Mouse (Mus musculus) left cerebral cortex, postnatal 25 days (tissue): ENCODE measurements around the gene Ccdc51. TPM values are rescaled to one million over a fixed set of nuclear protein-coding genes. Genes with fewer than 3 reads are reported as not detected.

Source experiments
- DNase-seq, 2 experiments: peaks; one replicate each; pipeline ENCODE4 v3.0.0; 2022; ENCODE audit warnings: low spot score in 2 of 2, mixed read lengths in 1 of 2
- intact Hi-C: fragments of 180-260 bp; cut with DNase I; formaldehyde crosslinking; loops from one replicate; pipeline ENCODE4 v1.15.1; 2025
- total RNA-seq, 2 experiments: library from RNA; stranded (reverse); gene quantifications; 2 replicates each; pipeline ENCODE4 v1.2.3; 2021

The Ccdc51 gene
- 1 to 10 TPM; 7.2 to 8.0 TPM for total RNA-seq

DNA sequence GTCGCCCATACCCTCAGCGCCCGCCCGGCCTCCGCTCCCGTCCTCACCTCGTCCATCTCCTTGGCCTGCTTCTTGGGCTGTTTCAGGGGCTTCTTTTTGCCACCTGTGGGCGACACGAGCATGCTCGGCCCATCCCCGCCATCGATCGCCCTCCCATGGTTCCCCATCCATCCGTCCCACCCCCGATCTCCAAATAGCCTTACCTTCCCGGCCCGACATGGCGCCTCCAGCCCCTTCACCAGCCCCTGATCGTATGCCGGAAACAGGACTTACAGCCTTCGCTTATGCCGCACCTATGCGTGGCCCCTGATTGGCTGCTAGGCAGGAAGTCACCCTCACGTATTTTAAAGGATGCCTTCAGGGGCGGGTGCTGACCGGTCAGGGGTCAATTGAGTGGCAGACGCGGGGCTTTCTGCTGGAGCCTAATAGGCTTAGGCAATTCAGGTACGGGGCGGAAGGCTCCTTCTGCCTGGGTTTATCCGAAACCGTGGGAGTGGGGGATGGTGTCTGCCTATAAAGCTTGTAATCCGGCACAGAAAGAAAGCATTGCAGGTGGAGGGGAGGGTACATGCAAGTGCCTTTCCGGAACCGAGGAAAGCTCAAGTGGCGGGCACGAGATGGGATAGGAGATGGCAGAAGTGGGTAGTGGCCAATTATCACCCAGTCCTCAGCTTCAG, at the start of gene Ccdc51, which contains the start of gene Tma7:
Ccdc51 (plus strand) TSS at position 370 of the 677 bp plus-strand sequence.
Tma7 (minus strand) TSS at position 464 of the 677 bp plus-strand sequence.
- intact Hi-C loops, result no loop called here
- DNase-seq, result peak; percentile 90 to 96

- intact Hi-C loops, result no loop called here
- peak in 1 of 2 experiments; percentile 17 for DNase-seq
Measured at GRCm38 (mm10) chr9:109038086-109038895, 44.0 kb upstream of the Ccdc51 start, which contains the start of gene Shisa5. Shisa5 (plus strand) TSS chr9:109038565.

DNA sequence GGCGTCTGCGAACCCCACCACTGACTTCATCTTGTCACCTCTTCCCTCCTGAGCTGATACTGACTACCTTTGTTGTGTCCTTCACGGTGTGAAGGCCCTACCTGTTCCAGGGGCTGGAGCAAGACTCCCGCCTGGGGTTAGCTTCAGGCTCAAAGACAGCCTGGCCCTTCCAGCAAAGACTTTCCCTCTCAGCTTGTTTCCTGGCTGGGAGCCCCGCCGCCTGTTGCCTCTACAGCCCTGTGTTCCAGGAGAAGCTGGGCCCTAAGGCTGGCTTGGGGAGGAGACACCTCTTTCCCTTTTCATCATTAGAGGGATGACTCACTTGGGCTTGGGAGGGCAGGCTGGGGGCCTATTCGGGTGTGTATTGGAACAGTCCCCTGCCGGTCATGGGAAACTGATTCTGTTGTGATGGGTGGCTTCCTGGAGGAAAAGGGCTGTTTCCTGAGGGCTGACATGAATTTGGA, 43.4 kb upstream of the Ccdc51 start:
- intact Hi-C loops, result no loop called here
- DNase-seq, result no peak

- intact Hi-C loops, result no loop called here
- no peak for DNase-seq
Measured at GRCm38 (mm10) chr9:109039681-109040080, 42.6 kb upstream of the Ccdc51 start.

DNA sequence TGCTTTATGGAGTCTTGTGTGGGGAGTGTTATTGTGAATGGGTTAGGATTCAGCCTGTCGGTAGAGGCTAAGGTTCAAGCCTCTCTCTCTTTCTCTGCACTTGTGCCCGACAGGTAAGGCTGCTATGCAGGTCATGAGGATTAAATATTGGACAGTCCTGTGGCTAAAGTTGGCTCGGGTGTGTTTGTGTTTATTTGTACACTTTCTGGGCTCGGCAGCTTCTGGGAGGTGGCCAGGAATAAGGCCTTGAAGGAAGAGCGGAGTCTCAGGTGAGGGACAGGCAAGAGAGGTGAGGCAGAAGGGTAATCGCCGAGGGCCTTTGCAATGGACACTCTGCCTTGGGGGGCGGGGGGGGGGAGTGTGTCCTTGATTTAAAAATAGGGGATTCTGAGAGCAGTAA, 42.1 kb upstream of the Ccdc51 start:
- intact Hi-C loops, result no loop called here
- DNase-seq, result no peak

DNA sequence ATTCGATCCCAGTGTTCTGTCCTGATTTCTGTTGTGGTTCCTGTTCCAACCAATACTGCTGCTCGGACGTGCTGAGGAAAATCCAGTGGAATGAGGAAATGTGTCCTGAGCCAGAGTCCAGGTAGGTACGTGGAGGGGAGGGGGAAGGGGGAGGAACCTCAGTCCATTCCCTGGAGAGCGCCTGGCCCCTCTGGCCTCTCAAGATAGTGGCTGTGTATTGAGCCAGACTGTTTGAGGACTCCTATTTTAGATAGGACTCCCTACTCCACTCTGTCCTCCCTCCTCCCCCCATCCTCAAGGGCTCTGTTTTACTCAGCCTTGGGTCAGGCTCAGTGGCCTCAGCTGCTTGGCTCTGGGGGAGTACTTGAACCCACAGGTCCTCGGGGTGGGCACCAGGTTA, 41.4 kb upstream of the Ccdc51 start:
- no peak for DNase-seq
- intact Hi-C loops, result no loop called here

DNA sequence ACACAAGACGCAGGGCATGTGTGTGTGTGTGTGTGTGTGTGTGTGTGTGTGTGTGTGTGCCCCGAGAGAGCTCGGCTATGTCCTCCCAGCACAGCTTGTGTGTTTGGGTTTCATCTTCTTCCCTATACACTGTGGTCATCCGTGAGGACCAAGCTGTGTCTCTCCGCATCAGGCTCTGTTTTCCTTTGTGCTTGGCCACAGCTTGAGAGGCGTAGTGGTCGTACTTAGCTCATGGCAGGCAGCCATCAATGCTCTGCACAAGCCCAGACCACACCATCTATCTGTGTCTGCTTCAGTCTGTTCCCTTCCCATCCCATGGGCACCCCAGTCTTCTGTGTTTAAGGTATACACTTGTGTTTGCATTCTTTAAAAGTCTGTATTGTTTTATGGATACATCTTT, 40.9 kb upstream of the Ccdc51 start:
- intact Hi-C loops, result no loop called here
- no peak for DNase-seq

- intact Hi-C loops, result no loop called here
- no peak for DNase-seq
Measured at GRCm38 (mm10) chr9:109046306-109046705, 36.0 kb upstream of the Ccdc51 start.

- DNase-seq, result no peak
Measured at GRCm38 (mm10) chr9:109049316-109049715, 33.0 kb upstream of the Ccdc51 start.

GRCm38 (mm10) chr9:109049996-109050673, 32.2 kb upstream of the Ccdc51 start:
- DNase-seq, result no peak
- intact Hi-C loops, result no loop called here

More at GRCm38 (mm10) chr9:109049316-109049715, 33.0 kb upstream of the Ccdc51 start:
- intact Hi-C loops, result no loop called here

GRCm38 (mm10) chr9:109050674-109050997, 31.7 kb upstream of the Ccdc51 start:
- DNase-seq, result no peak
- intact Hi-C loops, result no loop called here

DNA sequence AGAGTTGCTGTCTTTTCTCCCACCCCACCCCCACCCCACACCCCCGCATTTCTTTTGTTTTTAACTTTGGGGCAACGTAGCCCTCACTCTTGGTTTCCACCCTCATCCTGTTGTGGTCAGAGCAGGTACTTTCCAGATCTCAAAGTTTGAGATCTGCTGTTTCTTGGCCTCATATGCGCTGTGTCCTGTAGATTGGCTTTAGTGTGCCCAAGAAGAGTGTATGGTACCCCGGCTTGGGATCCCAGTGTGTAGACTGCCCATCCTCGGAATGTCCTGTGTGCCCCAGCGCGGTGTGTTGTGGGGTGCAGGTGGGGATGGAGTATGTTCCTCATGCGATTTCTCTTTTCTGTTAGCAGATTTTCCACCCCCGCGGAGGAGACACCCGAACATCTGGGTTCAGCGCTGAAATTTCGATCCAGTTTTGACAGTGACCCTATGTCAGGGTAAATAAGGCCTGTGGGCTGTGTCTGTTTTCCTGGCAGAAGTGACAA, 31.2 kb upstream of the Ccdc51 start:
- no peak for DNase-seq
- intact Hi-C loops, result no loop called here

DNA sequence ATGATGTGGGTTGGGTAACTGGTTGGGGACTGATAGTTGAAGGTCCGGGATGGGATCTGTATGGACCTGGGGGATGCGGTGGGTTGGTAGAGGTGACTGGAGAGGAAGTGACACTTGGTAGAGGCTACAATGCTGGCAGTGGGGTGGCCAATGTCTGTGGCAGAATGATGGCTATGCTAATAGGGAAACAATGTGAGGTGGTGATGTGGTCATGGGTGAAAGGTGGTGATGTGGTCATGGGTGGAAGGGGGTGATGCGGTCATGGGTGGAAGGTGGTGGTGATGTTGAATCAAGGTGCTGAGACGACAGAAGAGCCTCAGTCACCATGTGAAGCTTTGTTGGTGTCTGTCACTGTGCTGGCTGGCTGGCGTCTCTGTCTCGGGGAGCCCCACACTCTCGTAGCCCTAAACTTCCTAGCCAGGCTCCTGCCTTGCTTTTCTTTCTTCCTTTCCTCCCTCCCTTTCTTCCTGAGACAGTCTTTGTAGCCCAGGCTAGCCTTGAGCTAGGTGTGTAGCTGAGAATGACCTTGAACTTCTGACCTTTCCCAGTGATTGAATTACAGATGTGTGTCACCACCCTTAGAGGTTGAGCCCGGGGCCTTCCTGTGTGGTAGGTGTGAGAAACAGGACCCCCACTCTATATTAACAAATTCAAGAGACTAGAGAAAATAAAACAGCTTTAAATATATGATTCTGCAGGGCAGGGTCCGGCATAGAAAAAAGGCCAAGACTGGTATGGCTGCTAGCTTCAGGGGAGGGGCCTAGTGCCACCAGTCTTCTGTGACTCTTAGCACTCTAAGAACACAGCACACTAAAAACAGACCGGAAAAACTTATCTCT, 30.4 kb upstream of the Ccdc51 start:
- intact Hi-C loops, result no loop called here
- DNase-seq, result no peak

GRCm38 (mm10) chr9:109052490-109053260, 29.6 kb upstream of the Ccdc51 start:
- no peak for DNase-seq
- intact Hi-C loops, result no loop called here

DNA sequence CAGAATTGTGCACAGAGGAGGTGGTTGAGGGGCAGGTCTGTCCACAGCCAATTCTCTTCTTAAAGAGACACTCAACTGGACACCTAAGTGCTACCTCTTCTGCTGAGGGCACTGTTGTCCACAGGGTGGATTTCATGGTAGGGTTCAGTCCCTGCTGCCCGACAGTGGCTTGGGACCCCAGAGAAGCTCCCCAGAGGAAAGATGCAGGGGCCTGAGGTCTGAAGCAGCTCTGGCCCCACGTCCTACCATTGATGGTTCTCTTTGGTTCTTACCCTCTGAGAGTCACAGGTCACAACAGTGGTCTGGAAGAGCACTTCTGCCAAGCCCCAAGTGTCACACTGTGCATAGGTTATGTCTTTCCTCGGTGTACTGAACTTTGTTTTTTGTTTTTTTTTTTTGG, 28.9 kb upstream of the Ccdc51 start:
- DNase-seq, result no peak
- intact Hi-C loops, result no loop called here

DNA sequence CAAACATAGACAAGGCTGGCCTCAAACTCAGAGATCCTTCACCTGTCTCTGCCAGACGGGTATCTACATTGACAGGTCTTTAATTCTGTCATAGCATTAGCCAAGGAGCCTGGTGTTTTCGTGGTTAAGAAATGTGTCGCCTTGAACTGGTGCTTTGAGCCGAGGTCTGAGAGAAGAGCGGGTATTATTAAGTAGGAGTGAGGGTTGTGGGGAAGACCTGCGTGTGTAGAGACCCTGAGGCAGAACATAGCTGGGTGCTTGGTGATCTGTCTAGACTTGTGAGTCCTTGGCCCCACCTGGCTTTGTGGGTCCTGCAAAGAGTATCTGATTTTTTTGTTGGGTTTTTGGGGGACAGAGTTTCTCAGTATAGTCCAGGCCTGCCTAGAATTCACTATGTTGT, 28.4 kb upstream of the Ccdc51 start:
- no peak for DNase-seq
- intact Hi-C loops, result no loop called here

GRCm38 (mm10) chr9:109054712-109055111, 27.6 kb upstream of the Ccdc51 start:
- intact Hi-C loops, result no loop called here
- DNase-seq, result peak; percentile 79 to 93

DNA sequence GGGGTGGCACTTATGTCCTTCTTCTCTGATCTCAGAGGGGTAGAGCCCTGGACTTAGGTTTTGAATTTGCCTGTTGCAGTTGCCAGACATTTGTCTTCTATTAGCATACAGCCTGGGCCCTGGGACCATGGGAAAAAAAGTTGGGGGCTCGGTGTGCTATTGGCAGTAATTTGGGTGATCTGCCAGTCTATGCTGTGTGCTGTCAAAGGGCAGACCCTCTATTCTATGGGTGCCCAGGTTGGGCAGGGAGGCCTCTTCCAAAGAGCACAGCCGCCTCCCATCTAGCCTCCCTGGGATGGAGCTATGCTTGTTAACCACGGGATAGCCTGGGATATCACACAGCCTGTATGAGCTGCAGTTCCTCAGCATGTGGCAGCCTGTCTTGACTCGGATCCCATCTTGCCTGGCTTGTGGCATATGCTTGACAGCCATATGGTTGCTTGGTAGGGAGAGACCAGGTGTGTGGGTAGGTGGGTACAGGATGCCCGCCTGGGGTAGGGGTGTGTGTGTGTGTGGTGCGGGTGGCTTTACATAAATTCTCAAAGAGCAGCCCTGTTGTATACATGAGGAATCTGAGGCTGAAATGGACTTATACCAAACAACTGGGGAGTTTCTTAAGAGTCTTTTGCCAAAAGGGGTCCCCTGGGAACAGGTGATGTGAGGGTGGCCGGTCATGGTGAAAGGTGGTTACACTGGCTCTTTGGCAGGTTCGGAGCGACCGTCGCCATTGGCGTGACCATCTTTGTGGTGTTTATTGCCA, 26.8 kb upstream of the Ccdc51 start:
- DNase-seq, result peak in 1 of 2 experiments; percentile 43
- intact Hi-C loops, result no loop called here
